Mouse (Mus musculus): ENCODE results near the gene Mmp7. TPM values are rescaled to one million over a fixed set of nuclear protein-coding genes. Genes with fewer than 3 reads are reported as not detected.

Mmp7 gene
- polyA plus RNA-seq, 1 experiment from 2014 or later, result not detected

DNA sequence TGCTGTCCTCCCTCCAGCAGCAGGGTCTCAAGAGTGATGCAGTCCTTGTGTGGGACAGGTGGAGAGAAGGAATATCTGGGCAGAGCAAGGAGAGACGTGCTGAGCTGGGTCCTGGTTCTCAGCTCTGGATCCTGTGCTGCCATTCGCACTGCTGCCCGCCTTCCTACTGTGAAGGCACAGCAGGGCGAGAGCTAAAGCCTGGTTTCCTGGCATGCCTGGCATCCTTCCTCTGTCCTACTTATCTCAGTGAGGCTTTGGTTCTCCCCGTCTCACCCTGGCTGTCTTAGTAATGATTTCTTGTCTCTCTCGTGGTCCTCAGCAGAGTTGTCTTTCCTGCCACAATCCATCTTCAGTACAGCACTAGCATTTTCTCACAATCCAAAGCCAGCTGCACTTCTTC is 2.1 kb upstream of the Mmp7 start:
- TF ChIP-seq EP300 (IDR thresholded peaks at IDR 0.05) (no peak), CTCF (IDR thresholded peaks at IDR 0.05) (no peak)
- Histone ChIP-seq H3K4me2 (replicated peaks; ENCODE audit: low read depth, low read length) (no peak overlapping the region), H3K9me3 (ENCODE audit: low read length) (no peaks in the 10 kb centered on the region), H3K27ac (ENCODE audit: low read length) (no peak overlapping the region), H3K27me3 (replicated peaks; ENCODE audit: insufficient read depth, low read length) (no peaks in the 10 kb centered on the region), H3K9ac (replicated peaks; ENCODE audit: low read depth) (no peak overlapping the region), H3K36me3 (ENCODE audit: insufficient read depth, low read length) (no peaks in the 10 kb centered on the region), H3K4me1 (ENCODE audit: insufficient read depth, low read depth, low read length) (no peaks in the 10 kb centered on the region), H3K4me3 (ENCODE audit: low read depth, low read length) (no peak overlapping the region)
- DNase-seq (ENCODE audit: low spot score) (no peak), ATAC-seq (no peak)
- 30% methylated on average over 6 of the region's 6 CpGs for WGBS

DNA sequence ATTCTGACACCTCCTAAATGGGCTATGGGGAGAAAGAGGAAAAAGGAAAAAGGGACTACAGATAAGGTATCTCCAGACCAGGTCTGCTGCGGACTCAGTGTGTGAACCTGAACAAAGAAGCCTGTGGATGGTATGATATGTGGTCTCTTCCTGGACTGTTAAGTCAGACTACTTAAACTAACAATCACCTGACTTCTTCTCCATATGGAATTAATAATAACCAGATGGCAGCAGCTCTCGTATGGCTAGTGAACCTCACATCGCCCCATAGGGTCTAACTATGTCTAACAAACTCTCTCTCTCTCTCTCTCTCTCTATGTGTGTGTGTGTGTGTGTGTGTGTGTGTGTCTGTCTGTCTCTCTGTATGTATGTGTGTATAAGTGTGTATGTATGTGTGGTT is 2.1 kb downstream of the Mmp7 start:
- WGBS, result 80% methylated on average over 3 of the region's 3 CpGs
- TF ChIP-seq CTCF (IDR thresholded peaks at IDR 0.05), result no peak
- TF ChIP-seq EP300 (IDR thresholded peaks at IDR 0.05), result no peak
- H3K36me3 ChIP-seq (ENCODE audit: insufficient read depth, low read length), result no peaks in the 10 kb centered on the region
- H3K4me2 ChIP-seq (replicated peaks; ENCODE audit: low read depth, low read length), result no peak overlapping the region
- H3K4me3 ChIP-seq (ENCODE audit: low read depth, low read length), result no peak overlapping the region
- DNase-seq (ENCODE audit: low spot score) (no peak), ATAC-seq (no peak)
- H3K9me3 ChIP-seq (ENCODE audit: low read length), result no peaks in the 10 kb centered on the region
- no peaks in the 10 kb centered on the region for H3K27me3 ChIP-seq (replicated peaks; ENCODE audit: insufficient read depth, low read length)
- no peak overlapping the region for H3K9ac ChIP-seq (replicated peaks; ENCODE audit: low read depth)
- no peak overlapping the region for H3K27ac ChIP-seq (ENCODE audit: low read length)
- H3K4me1 ChIP-seq (ENCODE audit: insufficient read depth, low read depth, low read length), result no peaks in the 10 kb centered on the region

DNA sequence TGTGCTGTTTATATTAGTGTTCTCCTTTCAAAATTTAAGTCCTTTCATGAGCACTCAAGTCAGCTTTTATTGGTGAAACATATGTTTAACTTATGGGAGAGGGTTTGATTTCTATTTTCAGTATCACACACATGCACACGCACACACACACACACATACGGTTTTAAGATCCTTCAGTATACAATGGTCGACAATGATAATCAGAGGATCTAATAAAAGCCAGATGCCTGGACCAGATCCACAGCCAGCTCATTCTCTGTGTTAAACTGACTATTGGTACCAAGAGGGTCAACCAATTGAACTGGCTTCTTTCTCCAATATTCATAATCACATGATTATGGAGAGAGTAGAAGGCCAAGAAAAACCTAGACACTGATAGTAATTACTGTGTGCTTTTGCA is 3.8 kb downstream of the Mmp7 start:
- Histone ChIP-seq H3K4me2 (replicated peaks; ENCODE audit: low read depth, low read length) (no peak overlapping the region), H3K9me3 (ENCODE audit: low read length) (no peaks in the 10 kb centered on the region), H3K4me1 (ENCODE audit: insufficient read depth, low read depth, low read length) (no peaks in the 10 kb centered on the region), H3K27ac (ENCODE audit: low read length) (no peak overlapping the region), H3K4me3 (ENCODE audit: low read depth, low read length) (no peak overlapping the region), H3K9ac (replicated peaks; ENCODE audit: low read depth) (no peak overlapping the region), H3K36me3 (ENCODE audit: insufficient read depth, low read length) (no peaks in the 10 kb centered on the region), H3K27me3 (replicated peaks; ENCODE audit: insufficient read depth, low read length) (no peaks in the 10 kb centered on the region)
- 90% methylated on average over 3 of the region's 3 CpGs for WGBS
- DNase-seq (ENCODE audit: low spot score), result no peak
- ATAC-seq, result no peak
- no peak for TF ChIP-seq EP300 (IDR thresholded peaks at IDR 0.05)
- TF ChIP-seq CTCF (IDR thresholded peaks at IDR 0.05), result no peak

DNA sequence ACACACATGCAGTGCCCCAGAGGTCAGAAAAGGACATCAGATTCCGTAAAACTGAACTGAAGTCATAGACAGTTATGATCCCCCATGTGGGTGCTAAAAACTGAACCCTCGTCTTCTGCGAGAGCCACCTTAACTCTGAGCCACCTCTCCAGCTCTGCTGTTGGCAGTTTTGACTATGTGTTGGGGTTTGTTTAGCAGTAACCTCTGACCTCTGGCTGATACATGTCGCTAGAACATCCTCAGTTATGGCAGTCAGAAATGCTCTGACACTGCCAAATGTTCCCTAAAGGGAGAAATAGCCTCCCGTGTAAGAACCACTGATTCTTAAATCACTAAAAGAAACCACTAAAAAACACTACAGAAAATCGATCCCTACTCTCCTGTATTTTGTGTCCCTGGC is 16.8 kb downstream of the Mmp7 start:
- DNase-seq (ENCODE audit: low spot score) (no peak), ATAC-seq (no peak)
- no peak overlapping the region for H3K4me3 ChIP-seq (ENCODE audit: low read depth, low read length)

DNA sequence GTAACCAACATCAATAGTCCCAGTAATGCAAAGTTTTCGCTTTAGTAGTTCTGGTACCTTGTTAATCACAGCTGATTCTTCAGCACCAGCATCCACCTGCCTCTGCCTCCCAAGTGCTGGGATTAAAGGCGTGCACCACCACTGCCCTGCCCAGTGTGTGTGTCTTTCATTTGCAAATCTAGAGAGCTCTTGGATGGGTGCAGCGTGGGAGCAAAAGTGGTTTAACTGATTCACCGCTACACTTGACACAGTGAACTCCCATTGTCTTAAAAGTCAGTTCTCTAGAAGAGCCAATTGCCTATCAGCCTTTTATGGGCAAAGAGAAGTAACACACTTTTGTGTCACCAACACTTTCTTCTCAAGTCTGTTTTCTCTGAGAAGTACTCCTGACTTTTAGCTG is 19.3 kb downstream of the Mmp7 start:
- ATAC-seq, result no peak
- H3K4me2 ChIP-seq (replicated peaks; ENCODE audit: low read depth, low read length), result no peak overlapping the region
- no peaks in the 10 kb centered on the region for H3K36me3 ChIP-seq (ENCODE audit: insufficient read depth, low read length)

More for the DNA sequence above, 16.8 kb downstream of the Mmp7 start:
- no peaks in the 10 kb centered on the region for H3K27me3 ChIP-seq (replicated peaks; ENCODE audit: insufficient read depth, low read length)
- no peaks in the 10 kb centered on the region for H3K36me3 ChIP-seq (ENCODE audit: insufficient read depth, low read length)
- H3K4me1 ChIP-seq (ENCODE audit: insufficient read depth, low read depth, low read length), result no peaks in the 10 kb centered on the region
- WGBS, result 47% methylated on average over 6 of the region's 6 CpGs
- no peak overlapping the region for H3K4me2 ChIP-seq (replicated peaks; ENCODE audit: low read depth, low read length)
- no peak overlapping the region for H3K27ac ChIP-seq (ENCODE audit: low read length)
- TF ChIP-seq EP300 (IDR thresholded peaks at IDR 0.05), result no peak
- TF ChIP-seq CTCF (IDR thresholded peaks at IDR 0.05), result no peak
- H3K9me3 ChIP-seq (ENCODE audit: low read length), result no peaks in the 10 kb centered on the region
- no peak overlapping the region for H3K9ac ChIP-seq (replicated peaks; ENCODE audit: low read depth)

DNA sequence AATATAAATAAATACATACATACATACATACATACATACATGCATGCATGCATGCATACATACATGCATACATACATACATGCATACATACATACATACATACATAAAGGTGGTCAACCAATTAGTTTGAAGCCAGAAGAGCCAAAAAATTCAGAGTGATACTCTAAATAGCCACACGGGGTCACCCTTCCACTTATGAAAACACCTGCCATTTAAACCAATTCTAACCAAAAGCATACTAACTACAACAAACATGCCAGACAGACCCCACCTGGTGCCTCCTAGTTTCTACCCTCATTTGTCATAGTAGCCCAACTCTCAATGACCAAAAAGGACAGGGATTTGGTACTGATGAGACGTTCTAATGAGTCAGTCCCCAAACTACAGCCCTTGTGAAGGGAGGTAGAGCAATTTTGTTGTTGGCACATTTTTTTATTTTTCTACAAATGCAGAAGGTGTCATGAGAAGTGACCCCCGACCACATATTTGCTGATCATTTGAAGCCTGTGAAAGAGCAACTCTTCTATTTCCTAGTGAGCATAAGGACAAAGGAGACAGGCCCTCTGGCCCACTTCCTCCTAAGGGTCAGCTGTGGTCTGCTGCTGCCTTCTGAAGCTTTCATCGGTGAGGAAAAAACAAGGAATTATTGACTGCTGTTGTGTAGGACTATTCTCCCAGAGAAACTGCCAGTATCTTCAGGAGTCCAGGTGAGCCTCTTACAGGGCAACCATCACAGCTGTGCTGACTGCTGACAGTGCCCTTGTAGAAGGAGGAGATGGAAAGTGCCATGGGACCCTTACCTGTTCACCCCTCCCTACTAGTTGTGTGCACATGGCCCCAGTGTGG is 22.4 kb downstream of the Mmp7 start:
- H3K9ac ChIP-seq (replicated peaks; ENCODE audit: low read depth), result no peak overlapping the region
- ATAC-seq (no peak), DNase-seq (ENCODE audit: low spot score) (peak; percentile 77)
- H3K9me3 ChIP-seq (ENCODE audit: low read length), result no peaks in the 10 kb centered on the region
- H3K27me3 ChIP-seq (replicated peaks; ENCODE audit: insufficient read depth, low read length), result no peaks in the 10 kb centered on the region
- peak; percentile 74 for TF ChIP-seq CTCF (IDR thresholded peaks at IDR 0.05)
- TF ChIP-seq EP300 (IDR thresholded peaks at IDR 0.05), result no peak
- no peaks in the 10 kb centered on the region for H3K4me1 ChIP-seq (ENCODE audit: insufficient read depth, low read depth, low read length)
- H3K4me2 ChIP-seq (replicated peaks; ENCODE audit: low read depth, low read length), result no peak overlapping the region
- no peak overlapping the region for H3K27ac ChIP-seq (ENCODE audit: low read length)
- 28% methylated on average over 4 of the region's 4 CpGs for WGBS
- no peak overlapping the region for H3K4me3 ChIP-seq (ENCODE audit: low read depth, low read length)
- no peaks in the 10 kb centered on the region for H3K36me3 ChIP-seq (ENCODE audit: insufficient read depth, low read length)

More for the DNA sequence above, 19.3 kb downstream of the Mmp7 start:
- no peak overlapping the region for H3K27ac ChIP-seq (ENCODE audit: low read length)
- no peaks in the 10 kb centered on the region for H3K9me3 ChIP-seq (ENCODE audit: low read length)
- H3K27me3 ChIP-seq (replicated peaks; ENCODE audit: insufficient read depth, low read length), result no peaks in the 10 kb centered on the region
- DNase-seq (ENCODE audit: low spot score), result no peak
- no peak overlapping the region for H3K4me3 ChIP-seq (ENCODE audit: low read depth, low read length)
- no peaks in the 10 kb centered on the region for H3K4me1 ChIP-seq (ENCODE audit: insufficient read depth, low read depth, low read length)
- TF ChIP-seq CTCF (IDR thresholded peaks at IDR 0.05), result no peak
- no peak for TF ChIP-seq EP300 (IDR thresholded peaks at IDR 0.05)
- WGBS, result 75% methylated on average over 4 of the region's 4 CpGs
- no peak overlapping the region for H3K9ac ChIP-seq (replicated peaks; ENCODE audit: low read depth)

Measured in lung, postnatal 0 days (tissue).